Mouse (Mus musculus): ENCODE measurements around the gene Rtl8c.
"Not testable (repeated sequence)": the region's sequence is repeated elsewhere in the genome, so short reads cannot be mapped to it uniquely, and the experiment has no call there.

Gene Rtl8c

DNA sequence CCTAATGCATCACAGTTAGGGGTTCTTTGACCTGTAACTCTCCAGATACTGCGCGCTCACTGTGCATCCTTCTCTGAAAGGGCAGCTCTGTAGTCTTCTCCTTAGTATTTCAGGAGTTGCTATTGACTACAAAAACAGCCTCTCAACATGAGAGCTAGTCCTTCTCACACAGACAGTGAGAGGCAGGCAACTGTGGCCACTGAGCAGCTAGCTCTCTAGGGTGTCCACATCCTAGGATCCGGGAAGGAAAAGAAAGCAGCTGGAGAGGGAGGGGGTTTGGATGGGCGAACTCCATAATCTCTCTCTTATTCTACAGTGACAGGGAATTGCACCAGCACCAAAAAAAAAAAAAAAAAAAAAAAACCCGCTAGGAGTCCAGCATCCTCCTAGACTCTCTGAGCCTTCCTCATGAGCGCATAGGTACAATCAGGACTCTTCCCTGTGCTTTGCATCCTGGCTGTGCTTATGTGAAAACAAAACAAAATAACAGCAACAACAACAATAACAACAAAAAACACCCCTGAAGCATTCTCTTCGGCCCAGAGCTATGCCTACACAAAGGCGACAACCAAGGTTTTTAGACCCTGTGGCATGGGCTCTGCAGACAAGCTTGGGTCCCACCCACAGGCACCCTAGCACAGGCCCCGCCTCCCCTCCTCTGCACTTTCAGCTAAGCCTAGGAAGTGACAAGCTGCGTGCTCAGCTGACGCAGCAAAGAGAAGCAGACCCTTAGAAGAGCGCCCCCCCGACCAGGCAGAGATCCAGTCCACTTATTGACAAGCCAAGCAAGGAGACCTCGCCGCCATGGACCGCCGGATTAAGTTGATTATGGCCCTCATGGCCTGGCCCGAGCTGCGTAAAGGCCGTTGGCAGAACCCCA, at the start of gene Rtl8c:
Gene Rtl8c, plus strand, starts transcription at position 791 of the 880 bp plus-strand sequence.
- CTCF ChIA-PET = interaction anchor here (0.7 kb wide), 1 partner anchor 76 kb away, joined by 5 read pairs; no protein-coding TSS in a partner anchor

DNA sequence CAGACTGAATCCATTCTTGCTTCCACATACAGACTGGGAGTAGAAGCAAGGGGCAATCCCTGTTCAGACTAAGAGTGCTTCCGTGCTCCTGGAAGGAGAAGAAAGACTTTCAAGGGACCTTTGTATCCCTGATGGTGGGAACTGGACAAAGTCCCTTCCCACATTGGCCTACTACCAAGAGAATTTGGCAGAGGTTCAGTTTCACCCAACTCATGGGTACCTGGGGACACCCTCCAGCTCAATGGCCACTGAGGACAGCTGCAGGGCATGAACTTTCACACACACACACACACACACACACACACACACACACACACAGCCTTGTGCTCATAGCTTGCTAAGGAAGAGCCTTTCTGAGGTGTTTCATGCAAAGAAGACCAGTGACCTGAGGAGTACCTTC, 28.5 kb upstream of the Rtl8c start:
- CTCF ChIA-PET = no interaction called here

DNA sequence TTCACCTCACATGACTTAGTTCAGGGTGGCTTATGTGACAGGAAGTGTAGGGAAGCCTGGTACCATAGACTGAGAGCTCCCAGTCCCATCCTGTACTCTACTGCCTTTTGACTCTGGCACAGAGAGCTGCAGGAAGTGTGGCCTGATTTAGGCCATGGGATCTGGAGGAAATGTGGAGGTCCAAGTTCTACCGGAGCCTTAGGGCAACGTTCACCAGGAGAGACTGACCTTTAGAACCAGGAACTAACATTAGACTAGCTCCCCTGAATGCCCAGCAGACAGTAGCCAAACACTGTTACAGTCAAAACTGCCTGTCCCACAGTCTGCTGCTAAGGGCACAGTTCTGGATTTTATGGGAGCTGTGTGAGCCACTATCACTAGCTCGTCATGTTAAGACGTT, 26.4 kb upstream of the Rtl8c start:
- CTCF ChIA-PET = not testable (repeated sequence)

DNA sequence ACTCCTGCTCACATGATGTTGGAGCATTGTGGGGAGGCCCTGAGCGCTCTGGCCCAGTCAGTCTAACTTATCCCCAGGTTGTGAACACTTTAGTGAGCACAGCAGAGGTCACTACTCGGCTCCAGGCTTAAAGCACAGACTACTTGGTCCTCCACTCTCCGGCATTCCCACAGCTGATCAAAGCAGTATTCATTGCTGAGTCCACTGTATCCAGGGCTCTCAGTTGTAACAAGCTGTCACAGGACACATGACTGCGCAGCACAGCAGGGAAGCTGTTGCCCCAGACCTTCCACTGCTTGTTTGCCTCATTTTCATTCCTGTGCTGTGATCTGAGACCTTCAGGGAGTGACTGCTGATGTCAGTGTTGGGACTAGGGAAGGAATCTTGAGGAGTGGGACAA, 24.4 kb upstream of the Rtl8c start:
- CTCF ChIA-PET = not testable (repeated sequence)

DNA sequence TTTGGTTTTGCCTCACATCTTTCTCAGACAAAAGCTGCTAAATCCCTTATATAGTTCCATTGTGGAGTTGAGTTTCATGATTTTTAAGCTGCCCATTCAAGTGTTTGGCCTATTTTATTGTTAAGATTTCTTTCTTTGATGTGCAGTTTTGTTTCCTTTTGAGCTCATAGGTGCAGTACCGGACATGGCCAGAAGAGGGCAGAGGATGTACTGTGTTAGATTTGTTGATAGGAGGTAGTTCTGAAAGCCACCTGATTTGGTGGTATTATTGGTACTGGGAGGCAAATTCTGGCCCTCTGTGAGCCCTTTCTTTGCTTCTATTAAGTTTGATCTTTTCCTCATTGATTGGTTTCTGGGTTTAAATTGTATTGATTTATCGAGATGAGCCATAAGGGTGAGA, 7.8 kb upstream of the Rtl8c start:
- CTCF ChIA-PET = not testable (repeated sequence)

DNA sequence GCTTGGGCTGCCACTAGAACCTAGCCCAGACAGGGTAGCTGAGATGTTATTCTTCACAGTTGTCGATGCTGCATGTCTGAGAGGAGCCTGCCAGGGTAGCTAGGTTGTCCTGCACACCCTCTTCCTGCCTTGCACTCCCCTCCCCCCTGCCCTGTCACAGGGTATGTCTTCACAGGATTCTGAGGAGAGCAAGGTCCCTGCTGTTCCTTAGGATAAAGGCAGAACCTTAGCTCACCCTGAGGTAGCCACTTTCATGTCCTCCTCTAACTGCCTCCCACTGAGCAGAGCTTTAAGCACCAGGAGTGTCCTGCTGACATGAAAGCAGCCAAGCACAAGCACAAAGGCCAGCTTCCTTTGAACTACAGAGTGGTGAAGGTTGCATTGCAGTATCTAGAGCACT, 1.7 kb upstream of the Rtl8c start:
- CTCF ChIA-PET = not testable (repeated sequence)

DNA sequence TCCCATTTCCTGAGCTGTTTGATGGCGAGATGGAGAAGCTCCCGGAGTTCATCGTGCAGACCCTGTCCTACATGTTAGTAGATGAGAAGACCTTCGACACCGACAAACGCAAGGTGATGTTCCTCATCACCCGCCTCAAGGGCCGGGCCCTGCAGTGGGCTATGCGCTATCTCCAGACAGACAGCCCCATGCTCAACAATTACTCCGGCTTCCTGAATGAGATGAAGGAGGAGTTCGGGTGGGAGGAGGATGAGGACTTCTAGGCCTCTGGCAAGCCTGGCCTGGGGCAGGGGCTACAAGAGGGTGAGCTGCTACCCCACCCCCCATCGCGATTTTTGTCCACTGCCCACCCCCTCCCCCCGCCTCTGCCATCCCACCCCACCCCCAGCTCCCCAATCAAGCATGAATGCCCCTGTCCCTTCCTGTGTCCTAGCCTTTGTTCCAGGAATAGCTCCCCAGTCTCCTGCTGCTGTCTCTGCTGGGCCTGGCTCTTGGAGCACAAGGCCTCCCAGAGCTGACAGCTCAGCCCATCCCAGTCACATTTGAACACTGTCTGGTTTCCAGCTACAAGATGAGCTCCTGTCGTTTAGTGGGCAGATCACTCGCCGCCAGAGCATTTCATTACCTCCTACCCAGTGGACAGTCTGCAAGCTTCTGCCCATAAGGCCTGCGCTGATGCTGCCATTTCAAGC, 436 bp downstream of the Rtl8c start:
- CTCF ChIA-PET = no interaction called here

DNA sequence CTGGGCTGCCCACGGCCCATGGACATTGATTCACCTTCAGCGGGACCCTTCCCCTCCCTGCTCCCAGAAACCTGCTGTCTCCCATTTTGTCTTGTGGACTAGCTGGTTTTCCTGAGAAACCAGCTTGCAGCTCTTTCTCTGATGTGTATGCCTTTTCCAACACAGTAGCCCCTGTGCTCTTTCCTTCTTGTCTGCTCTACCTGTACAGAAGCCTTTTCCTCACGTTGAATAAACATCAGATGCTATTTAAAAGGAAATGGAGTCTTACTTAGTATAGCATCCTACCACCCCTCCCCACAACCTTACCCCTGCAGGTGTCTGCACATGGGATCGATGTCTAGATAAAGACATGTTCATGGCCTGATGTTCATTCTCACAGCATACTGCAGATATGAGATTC, 1.0 kb downstream of the Rtl8c start, which contains the start of gene Gm14597:
Gene Gm14597, minus strand, starts transcription at position 101 of the 400 bp plus-strand sequence.
- CTCF ChIA-PET = not testable (repeated sequence)

DNA sequence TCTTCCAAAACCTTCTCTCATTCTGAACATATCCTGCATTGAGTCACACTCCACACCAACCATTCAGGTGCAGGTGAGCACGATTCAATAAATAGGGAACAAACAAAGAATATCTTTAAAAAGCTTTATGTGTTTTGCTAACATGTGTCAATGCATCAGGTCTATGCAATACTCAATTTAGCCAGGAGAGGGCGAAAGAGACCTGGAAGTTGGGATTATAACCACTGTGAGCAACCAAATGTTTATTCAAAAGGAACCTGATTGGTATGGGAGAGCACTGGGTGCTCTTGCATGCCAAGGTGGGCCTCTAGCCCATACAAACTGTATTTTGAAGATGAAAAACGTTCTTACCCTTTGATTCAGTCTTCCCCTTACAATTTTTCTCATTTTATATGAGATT, 2.7 kb downstream of the Rtl8c start:
- CTCF ChIA-PET = no interaction called here

DNA sequence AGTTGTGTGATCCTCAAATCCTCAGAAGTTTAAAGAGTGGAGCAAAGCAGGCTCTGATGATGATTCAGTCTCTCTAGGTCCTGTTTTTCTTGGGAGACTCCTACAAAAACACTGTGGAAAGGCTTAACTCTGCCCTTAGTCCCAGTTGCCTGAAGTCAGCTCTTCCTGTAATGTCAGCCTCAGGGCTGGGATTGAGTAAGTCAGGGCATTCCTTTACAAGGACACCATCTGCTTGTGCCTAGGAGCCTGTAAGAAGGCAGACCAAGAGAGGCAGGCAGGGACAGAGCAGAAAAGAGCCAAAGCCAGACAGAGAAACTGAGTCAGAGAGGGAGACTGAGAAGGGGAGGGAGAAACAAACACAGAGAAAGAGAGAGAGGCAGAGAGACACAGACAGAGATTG, 3.6 kb downstream of the Rtl8c start:
- CTCF ChIA-PET = not testable (repeated sequence)

DNA sequence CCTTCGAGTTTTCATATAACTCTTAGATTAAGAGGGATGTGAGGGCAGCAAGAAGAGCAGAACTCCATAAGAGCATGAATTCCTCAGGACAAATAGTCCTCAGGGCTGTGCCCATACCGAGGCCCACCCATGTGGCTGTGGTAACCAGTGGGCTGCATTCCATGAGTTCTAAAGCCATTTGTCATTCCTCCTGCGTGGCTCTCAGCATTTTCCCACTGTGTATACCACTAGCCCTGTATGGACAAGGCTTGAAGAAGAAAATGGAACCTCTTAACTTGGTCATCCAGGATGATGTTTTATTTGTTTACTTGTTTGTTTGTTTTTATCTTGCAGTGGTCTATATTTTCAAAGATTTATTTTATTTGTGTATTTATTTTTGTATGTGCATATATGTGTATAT, 30.3 kb downstream of the Rtl8c start:
- CTCF ChIA-PET = not testable (repeated sequence)

DNA sequence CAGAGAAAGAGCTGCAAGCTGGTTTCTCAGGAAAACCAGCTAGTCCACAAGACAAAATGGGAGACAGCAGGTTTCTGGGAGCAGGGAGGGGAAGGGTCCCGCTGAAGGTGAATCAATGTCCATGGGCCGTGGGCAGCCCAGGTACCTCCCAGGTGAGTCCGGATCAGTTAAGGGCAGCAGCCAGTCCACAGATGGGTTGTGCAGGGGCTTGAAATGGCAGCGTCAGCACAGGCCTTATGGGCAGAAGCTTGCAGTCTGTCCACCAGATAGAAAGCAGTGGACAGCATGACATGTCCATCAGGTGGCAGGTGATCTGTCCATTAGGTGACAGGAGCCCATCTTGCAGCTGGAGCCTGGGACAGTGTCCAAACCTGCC, 34.8 kb downstream of the Rtl8c start:
- CTCF ChIA-PET = not testable (repeated sequence)

DNA sequence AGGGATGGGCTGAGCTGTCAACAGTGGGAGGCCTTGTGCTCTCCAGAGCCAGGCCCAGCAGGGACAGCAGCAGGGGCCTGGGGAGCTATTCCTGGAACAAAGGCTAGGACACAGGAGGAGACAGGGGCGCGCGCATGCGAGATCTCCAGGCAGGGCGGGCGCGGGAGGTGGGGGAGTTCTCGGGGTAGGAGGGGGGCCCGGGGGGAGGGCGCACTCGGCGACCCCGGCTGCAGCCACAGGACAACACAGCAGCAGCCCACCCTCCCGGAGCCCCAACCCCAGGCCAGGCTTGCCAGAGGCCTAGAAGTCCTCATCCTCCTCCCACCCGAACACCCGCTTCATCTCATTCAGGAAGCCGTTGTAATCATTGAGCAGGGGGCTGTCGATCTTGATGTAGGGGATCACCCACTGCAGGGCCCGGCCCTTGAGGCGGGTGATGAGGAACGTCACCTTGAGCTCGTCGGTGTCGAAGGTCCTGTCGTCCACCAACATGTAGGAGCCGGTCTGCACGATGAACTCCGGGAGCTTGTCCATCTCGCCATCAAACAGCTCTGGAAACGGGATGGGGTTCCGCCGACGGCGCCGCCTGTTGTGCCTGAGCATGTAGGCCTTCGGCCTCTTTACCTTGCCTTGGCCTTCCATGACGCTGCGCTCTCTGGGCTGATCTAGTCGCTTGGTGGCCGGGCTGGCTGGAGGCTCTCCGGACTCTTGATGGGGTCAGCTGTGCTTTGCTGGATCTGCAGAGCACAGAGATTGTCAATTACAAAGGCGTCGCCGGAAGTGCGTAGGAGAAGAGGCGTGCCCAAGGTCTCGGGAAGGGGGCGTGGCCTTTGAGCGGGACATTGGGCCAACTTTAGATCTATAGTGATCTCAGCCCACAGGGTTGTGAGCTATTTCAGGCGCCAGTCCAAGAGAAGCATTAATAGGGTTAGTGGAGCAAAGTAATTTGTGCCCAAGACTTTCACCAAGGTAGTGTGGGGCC, 35.4 kb downstream of the Rtl8c start, which contains the start of gene Rtl8a:
Gene Rtl8a, minus strand, starts transcription at position 703 of the 982 bp plus-strand sequence.
- CTCF ChIA-PET = not testable (repeated sequence)

DNA sequence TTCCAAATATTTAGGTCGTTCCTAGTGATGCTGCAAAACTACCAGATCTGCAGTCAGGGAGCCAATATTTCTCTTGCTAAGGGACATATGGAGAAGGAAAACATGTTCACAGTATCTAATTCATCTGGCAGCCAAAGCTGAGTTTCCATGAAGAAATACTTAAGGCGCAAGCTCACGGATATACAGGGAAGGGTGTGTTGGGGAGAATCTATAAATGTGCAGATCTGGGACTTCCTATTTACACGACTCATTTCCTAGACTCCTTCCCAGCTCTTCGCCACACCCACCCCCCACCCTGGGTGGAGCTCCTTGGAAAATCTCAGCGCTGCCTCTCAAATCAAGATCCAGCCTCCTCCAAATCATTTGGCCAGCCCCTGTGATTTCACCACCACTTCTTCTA, 38.1 kb downstream of the Rtl8c start:
- CTCF ChIA-PET = no interaction called here

DNA sequence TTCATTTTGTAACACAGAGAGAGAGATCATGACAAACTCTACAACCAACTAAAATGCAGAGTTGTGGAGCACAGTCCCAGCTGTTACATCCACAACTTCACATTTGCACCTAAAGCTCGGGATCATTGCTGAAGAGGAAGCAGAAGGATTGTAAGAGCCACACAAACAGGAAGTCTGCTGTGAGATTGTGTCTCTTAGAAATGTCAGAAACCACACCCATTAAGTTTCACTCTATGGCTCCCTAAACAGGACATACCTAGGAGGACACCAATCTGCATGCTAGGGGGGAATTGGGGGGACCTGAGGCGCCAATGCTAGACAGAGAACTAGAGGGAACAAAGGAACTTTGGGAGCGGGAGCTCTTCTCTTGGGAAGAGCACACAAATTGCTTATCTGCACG, 45.1 kb downstream of the Rtl8c start:
- CTCF ChIA-PET = not testable (repeated sequence)
